17 mouse cellular contexts compared by ENCODE assay signal in the genomic region with DNA sequence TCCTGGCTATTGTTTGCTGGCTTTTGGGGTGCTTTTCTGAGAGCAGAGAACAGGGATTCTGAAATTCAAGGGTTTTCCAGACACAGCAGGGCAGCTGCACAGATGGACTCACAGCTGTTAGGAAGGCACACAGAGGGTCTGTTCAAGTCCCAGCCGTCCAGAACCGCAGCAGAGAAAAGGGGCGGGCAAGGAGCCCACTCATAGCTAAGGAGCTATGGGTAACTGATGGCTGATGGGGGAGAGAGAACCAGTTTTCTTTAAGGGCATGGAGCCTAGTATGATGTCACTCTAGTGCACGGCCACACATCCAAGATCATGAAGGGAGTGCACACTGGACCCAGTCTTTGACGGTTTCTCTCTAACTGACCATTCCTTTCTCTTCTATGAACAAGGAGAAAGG.
"Had no signal": no experiment of that assay in that cellular context is flagged by ENCODE, and none has a peak within 500 bp of the region (broad histone marks: within the 10 kb centered on the region; RNA-seq: fewer than 3 reads in every experiment).

No protein-coding gene starts in this region.

- H3K4me3 ChIP-seq: left cerebral cortex, adult 2 months; limb, embryonic 12.5 days; liver, embryonic 15.5 days; midbrain, embryonic 10.5 days had no signal

- H3K9me3 ChIP-seq: limb, embryonic 12.5 days; liver, embryonic 15.5 days; midbrain, embryonic 10.5 days had no signal

- H3K27me3 ChIP-seq: limb, embryonic 12.5 days; liver, embryonic 15.5 days had no signal

- H3K4me2 ChIP-seq: limb, embryonic 12.5 days; liver, embryonic 15.5 days had no signal

- H3K36me3 ChIP-seq: limb, embryonic 12.5 days; liver, embryonic 15.5 days; midbrain, embryonic 10.5 days had no signal

- H3K4me1 ChIP-seq: liver, embryonic 15.5 days; midbrain, embryonic 10.5 days had no signal

- H3K27ac ChIP-seq: left cerebral cortex, adult 2 months; limb, embryonic 12.5 days; liver, embryonic 15.5 days; midbrain, embryonic 10.5 days had no signal

- DNase-seq: kidney, adult 18-20 months; kidney, postnatal 10 days; kidney, postnatal 4 days; liver; lung, adult 2 months; lung, postnatal 10 days; lung, postnatal 4 days; midbrain, embryonic 14.5 days; right cerebral cortex, adult 18-20 months; right cerebral cortex, postnatal 4 days; spleen, adult 18-20 months; thymus, adult 18-20 months; thymus, postnatal 14 days had no signal

- H3K9ac ChIP-seq: limb, embryonic 12.5 days; liver, embryonic 15.5 days had no signal
